Mouse (Mus musculus) liver, embryonic 15.5 days (tissue): ENCODE results near the gene Abca16. TPM values are rescaled to one million over a fixed set of nuclear protein-coding genes. Genes with fewer than 3 reads are reported as not detected.

Experiments
- ATAC-seq: fragments of 200-750 bp; cut with Nextera tagmentation; 2 replicates; pipeline ENCODE4 v1.8.0; 2017; ENCODE audit warnings: moderate number of reproducible peaks, mild to moderate bottlenecking, moderate library complexity; ENCODE audit not compliant: insufficient read depth
- H3K27ac ChIP-seq: fragments of 300-500 bp; sonication (generic); replicated peaks from 2 replicates; pipeline ENCODE4 v1.5.1; 2015; ENCODE audit warnings: mild to moderate bottlenecking, inconsistent platforms
- H3K27me3 ChIP-seq: fragments of 300-500 bp; sonication (generic); 2 replicates; pipeline ENCODE4 v1.6.1; 2015; ENCODE audit warnings: mild to moderate bottlenecking, inconsistent platforms
- H3K36me3 ChIP-seq: fragments of 300-500 bp; sonication (generic); replicated peaks from 2 replicates; pipeline ENCODE4 v1.6.1; 2015; ENCODE audit warnings: moderate library complexity, mild to moderate bottlenecking, inconsistent platforms
- H3K4me1 ChIP-seq: fragments of 300-500 bp; sonication (generic); replicated peaks from 2 replicates; pipeline ENCODE4 v1.6.1; 2015; ENCODE audit warnings: inconsistent platforms
- H3K4me2 ChIP-seq: fragments of 300-500 bp; sonication (generic); 2 replicates; pipeline ENCODE4 v1.6.1; 2015; ENCODE audit warnings: moderate library complexity, mild to moderate bottlenecking, inconsistent platforms
- H3K4me3 ChIP-seq: fragments of 300-500 bp; sonication (generic); replicated peaks from 2 replicates; pipeline ENCODE4 v1.5.1; 2015; ENCODE audit warnings: mild to moderate bottlenecking, inconsistent platforms
- H3K9ac ChIP-seq: fragments of 300-500 bp; sonication (generic); 2 replicates; pipeline ENCODE4 v1.6.1; 2015; ENCODE audit warnings: moderate library complexity, mild to moderate bottlenecking, inconsistent platforms
- H3K9me3 ChIP-seq: fragments of 300-500 bp; sonication (generic); replicated peaks from 2 replicates; pipeline ENCODE4 v1.6.1; 2016; ENCODE audit warnings: inconsistent platforms
- WGBS: fragments of 180-500 bp; shearing (Covaris S2); methylation state at CpG from one replicate; pipeline ENCODE4 v1.1.7; 2015; ENCODE audit warnings: mixed read lengths; ENCODE audit not compliant: insufficient replicate concordance; 5-methylcytosine and 5-hydroxymethylcytosine counted together
- polyA plus RNA-seq: library from polyadenylated mRNA; unstranded; fragments of >200 nt; fragmentation: Nextera tagmentation; extraction: Ambion mirVana; gene quantifications from 2 replicates; pipeline ENCODE4 v1.2.1, GENCODE M21; 2015

Abca16 gene
- not detected in 2 replicates for polyA plus RNA-seq

GRCm38 (mm10) chr7:120409447-120409846 lies at the start of gene Abca16:
Abca16 (plus strand) TSS chr7:120409647.
- Histone ChIP-seq H3K4me2 (no peak within 1 kb of the TSS), H3K4me3 (no peak within 1 kb of the TSS), H3K9ac (no peak within 1 kb of the TSS), H3K27me3 (no peaks in the 10 kb centered on the region), H3K36me3 (no peaks in the 10 kb centered on the region), H3K9me3 (no peaks in the 10 kb centered on the region), H3K27ac (no peak within 1 kb of the TSS), H3K4me1 (no peaks in the 10 kb centered on the region)
- ATAC-seq: no peak
- WGBS: 69% methylated on average over 10 of the region's 10 CpGs

GRCm38 (mm10) chr7:120361159-120361558 lies 48.3 kb upstream of the Abca16 start:
- H3K4me2 ChIP-seq: no peak overlapping the region
- no peak overlapping the region for H3K9ac ChIP-seq
- ATAC-seq: no peak
- no peaks in the 10 kb centered on the region for H3K9me3 ChIP-seq
- no peaks in the 10 kb centered on the region for H3K27me3 ChIP-seq
- H3K4me3 ChIP-seq: no peak overlapping the region
- no peaks in the 10 kb centered on the region for H3K4me1 ChIP-seq
- WGBS: 31% methylated on average over 13 of the region's 13 CpGs
- H3K27ac ChIP-seq: no peak overlapping the region
- no peaks in the 10 kb centered on the region for H3K36me3 ChIP-seq

GRCm38 (mm10) chr7:120412391-120412790 lies 2.9 kb downstream of the Abca16 start:
- Histone ChIP-seq H3K36me3 (no peaks in the 10 kb centered on the region), H3K9me3 (no peaks in the 10 kb centered on the region), H3K4me2 (no peak overlapping the region), H3K9ac (no peak overlapping the region), H3K27me3 (no peaks in the 10 kb centered on the region), H3K4me3 (no peak overlapping the region), H3K4me1 (no peaks in the 10 kb centered on the region), H3K27ac (no peak overlapping the region)
- no peak for ATAC-seq
- 66% methylated on average over 1 of the region's 1 CpGs for WGBS

- Histone ChIP-seq H3K9ac (no peak overlapping the region), H3K4me3 (no peak overlapping the region), H3K27ac (no peak overlapping the region), H3K4me1 (no peaks in the 10 kb centered on the region), H3K27me3 (no peaks in the 10 kb centered on the region), H3K4me2 (no peak overlapping the region), H3K36me3 (no peaks in the 10 kb centered on the region), H3K9me3 (no peaks in the 10 kb centered on the region)
- no peak for ATAC-seq
- WGBS: 16% methylated on average over 3 of the region's 3 CpGs
Observed at GRCm38 (mm10) chr7:120426625-120427024, 17.2 kb downstream of the Abca16 start.

- Histone ChIP-seq H3K36me3 (no peaks in the 10 kb centered on the region), H3K27me3 (no peaks in the 10 kb centered on the region), H3K9me3 (no peaks in the 10 kb centered on the region), H3K4me1 (no peaks in the 10 kb centered on the region), H3K4me2 (no peak overlapping the region), H3K9ac (no peak overlapping the region), H3K4me3 (no peak overlapping the region), H3K27ac (no peak overlapping the region)
- ATAC-seq: peak; percentile 67
Observed at GRCm38 (mm10) chr7:120431464-120431863, 22.0 kb downstream of the Abca16 start.

- no peak overlapping the region for H3K27ac ChIP-seq
- WGBS: 9% methylated on average over 31 of the region's 31 CpGs
- 0 out of 2 replicates have a peak overlapping the region, but pooled peaks have one; percentile 32 for H3K4me2 ChIP-seq
- no peak overlapping the region for H3K9ac ChIP-seq
- H3K4me3 ChIP-seq: no peak overlapping the region
- ATAC-seq: no peak
- no peaks in the 10 kb centered on the region for H3K4me1 ChIP-seq
- no peaks in the 10 kb centered on the region for H3K36me3 ChIP-seq
- H3K9me3 ChIP-seq: no peaks in the 10 kb centered on the region
- peaks cover 4% of the 10 kb centered on the region; the same call in 1 of the 2 replicates for H3K27me3 ChIP-seq
Observed at GRCm38 (mm10) chr7:120503891-120504662, 94.6 kb downstream of the Abca16 start.

GRCm38 (mm10) chr7:120504663-120504979 lies 95.2 kb downstream of the Abca16 start:
- Histone ChIP-seq H3K4me3 (no peak overlapping the region), H3K4me1 (no peaks in the 10 kb centered on the region), H3K9me3 (no peaks in the 10 kb centered on the region), H3K9ac (no peak overlapping the region), H3K27ac (no peak overlapping the region), H3K36me3 (no peaks in the 10 kb centered on the region), H3K27me3 (peaks cover 4% of the 10 kb centered on the region; the same call in 1 of the 2 replicates), H3K4me2 (0 out of 2 replicates have a peak overlapping the region, but pooled peaks have one; percentile 32)
- no peak for ATAC-seq
- 30% methylated on average over 5 of the region's 5 CpGs for WGBS

- no peak overlapping the region for H3K27ac ChIP-seq
- WGBS: 36% methylated on average over 2 of the region's 2 CpGs
Observed at GRCm38 (mm10) chr7:120534805-120535204, 125.4 kb downstream of the Abca16 start.

GRCm38 (mm10) chr7:120552479-120553180 lies 143.2 kb downstream of the Abca16 start:
- 44% methylated on average over 12 of the region's 12 CpGs for WGBS
- Histone ChIP-seq H3K27ac (no peak overlapping the region), H3K36me3 (no peaks in the 10 kb centered on the region), H3K9ac (no peak overlapping the region), H3K4me2 (no peak overlapping the region), H3K4me1 (no peaks in the 10 kb centered on the region), H3K4me3 (no peak overlapping the region), H3K9me3 (no peaks in the 10 kb centered on the region), H3K27me3 (no peaks in the 10 kb centered on the region)
- no peak for ATAC-seq

More at GRCm38 (mm10) chr7:120534805-120535204, 125.4 kb downstream of the Abca16 start:
- no peak for ATAC-seq
- H3K4me1 ChIP-seq: no peaks in the 10 kb centered on the region
- no peak overlapping the region for H3K4me3 ChIP-seq
- H3K36me3 ChIP-seq: no peaks in the 10 kb centered on the region
- no peak overlapping the region for H3K9ac ChIP-seq
- no peaks in the 10 kb centered on the region for H3K9me3 ChIP-seq
- H3K27me3 ChIP-seq: no peaks in the 10 kb centered on the region
- no peak overlapping the region for H3K4me2 ChIP-seq

- Histone ChIP-seq H3K36me3 (no peaks in the 10 kb centered on the region), H3K4me2 (no peak overlapping the region), H3K27me3 (no peaks in the 10 kb centered on the region), H3K4me3 (no peak overlapping the region), H3K9ac (no peak overlapping the region), H3K9me3 (no peaks in the 10 kb centered on the region), H3K4me1 (no peaks in the 10 kb centered on the region), H3K27ac (no peak overlapping the region)
- WGBS: 48% methylated on average over 12 of the region's 12 CpGs
- no peak for ATAC-seq
Observed at GRCm38 (mm10) chr7:120553181-120553551, 143.7 kb downstream of the Abca16 start.

- 54% methylated on average over 8 of the region's 8 CpGs for WGBS
- Histone ChIP-seq H3K27me3 (no peaks in the 10 kb centered on the region), H3K4me2 (no peak overlapping the region), H3K9me3 (no peaks in the 10 kb centered on the region), H3K9ac (no peak overlapping the region), H3K27ac (no peak overlapping the region), H3K4me3 (no peak overlapping the region), H3K4me1 (no peaks in the 10 kb centered on the region), H3K36me3 (no peaks in the 10 kb centered on the region)
- ATAC-seq: no peak
Observed at GRCm38 (mm10) chr7:120567366-120567765, 157.9 kb downstream of the Abca16 start.
